Mouse (Mus musculus) forebrain, embryonic 11.5 days (tissue): ENCODE data around the gene Acot13. TPM values are rescaled to one million over a fixed set of nuclear protein-coding genes. Genes with fewer than 3 reads are reported as not detected.

Source experiments
- ATAC-seq: fragments of 200-750 bp; cut with Nextera tagmentation; replicated peaks from 2 replicates; pipeline ENCODE4 v1.8.0; 2017; ENCODE audit warnings: moderate TSS enrichment; ENCODE audit not compliant: low FRiP score
- DNase-seq: peaks from one replicate; pipeline ENCODE4 v3.0.0-alpha.2; 2017; ENCODE audit warnings: low spot score
- H3K27ac ChIP-seq: fragments of 300-500 bp; sonication (generic); 2 replicates; pipeline ENCODE4 v1.5.1; 2014; ENCODE audit warnings: low read depth, low read length
- H3K27me3 ChIP-seq: fragments of 300-500 bp; sonication (generic); 2 replicates; pipeline ENCODE4 v1.6.1; 2014; ENCODE audit warnings: mild to moderate bottlenecking, low read length, mixed read lengths; ENCODE audit not compliant: control insufficient read depth, insufficient read depth
- H3K36me3 ChIP-seq: fragments of 300-500 bp; sonication (generic); 2 replicates; pipeline ENCODE4 v1.6.1; 2014; ENCODE audit warnings: mild to moderate bottlenecking, low read length, moderate library complexity, mixed read lengths; ENCODE audit not compliant: control insufficient read depth, insufficient read depth
- H3K4me1 ChIP-seq: fragments of 300-500 bp; sonication (generic); replicated peaks from 2 replicates; pipeline ENCODE4 v1.6.1; 2014; ENCODE audit warnings: low read length, mixed read lengths; ENCODE audit not compliant: control insufficient read depth, insufficient read depth
- H3K4me2 ChIP-seq: fragments of 300-500 bp; sonication (generic); 2 replicates; pipeline ENCODE4 v1.6.1; 2014; ENCODE audit warnings: low read depth, mild to moderate bottlenecking, low read length, moderate library complexity, mixed read lengths; ENCODE audit not compliant: severe bottlenecking
- H3K4me3 ChIP-seq: fragments of 300-500 bp; sonication (generic); 2 replicates; pipeline ENCODE4 v1.5.1; 2014; ENCODE audit warnings: low read depth, low read length
- H3K9ac ChIP-seq: fragments of 300-500 bp; sonication (generic); 2 replicates; pipeline ENCODE4 v1.6.1; 2014; ENCODE audit warnings: low read length
- H3K9me3 ChIP-seq: fragments of 300-500 bp; sonication (generic); 2 replicates; pipeline ENCODE4 v1.6.1; 2016; ENCODE audit warnings: low read length, mixed read lengths; ENCODE audit not compliant: control insufficient read depth
- WGBS: fragments of 180-500 bp; shearing (Covaris S2); extraction: QIAGEN DNeasy Blood & Tissue Kit; methylation state at CpG from one replicate; pipeline ENCODE4 v1.1.7; 2014; 5-methylcytosine and 5-hydroxymethylcytosine counted together
- polyA plus RNA-seq: library from polyadenylated mRNA; unstranded; fragments of >200 nt; fragmentation: Nextera tagmentation; extraction: Ambion mirVana; gene quantifications from 2 replicates; pipeline ENCODE4 v1.2.1, GENCODE M21; 2014

The Acot13 gene
- polyA plus RNA-seq, 1 experiment from 2014 or later, result 58.8 TPM

DNA sequence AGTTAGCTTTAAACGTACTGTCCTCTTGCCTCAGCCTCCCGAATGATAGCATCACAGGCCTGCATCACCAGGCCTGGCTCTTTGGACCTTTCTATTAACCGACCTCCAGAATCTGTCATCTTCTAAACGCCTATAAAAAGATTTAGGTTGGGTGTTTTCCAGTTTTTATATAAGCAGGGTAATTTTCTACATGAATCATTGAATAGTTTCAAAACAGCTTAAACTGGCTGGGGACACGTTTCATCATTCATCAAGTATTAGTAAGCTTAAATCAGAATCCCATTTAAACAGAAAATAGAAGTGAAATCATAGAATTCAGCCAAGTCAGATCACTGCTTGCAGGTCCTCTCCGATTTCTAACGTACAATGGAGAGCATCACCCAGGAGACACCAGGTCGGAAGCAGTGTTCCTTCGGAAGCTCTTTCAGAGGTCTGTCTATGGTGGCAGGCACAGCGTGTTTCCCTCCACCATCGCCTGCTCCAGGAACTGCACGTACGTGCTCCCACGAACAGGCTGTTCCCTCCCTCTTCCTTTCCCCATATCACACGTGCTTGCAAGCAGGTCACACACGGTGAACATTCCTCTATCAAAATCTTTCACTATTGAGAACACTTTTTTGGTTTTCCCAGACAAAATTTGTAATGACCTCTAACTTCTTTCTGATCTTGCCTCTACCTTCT lies 8.5 kb downstream of the Acot13 start:
- Histone ChIP-seq H3K27ac (no peak overlapping the region), H3K4me2 (no peak overlapping the region), H3K36me3 (no peaks in the 10 kb centered on the region), H3K9me3 (no peaks in the 10 kb centered on the region), H3K4me1 (no peaks in the 10 kb centered on the region), H3K27me3 (no peaks in the 10 kb centered on the region), H3K4me3 (no peak overlapping the region), H3K9ac (no peak overlapping the region)
- no peak for DNase-seq
- WGBS, result 92% methylated on average over 16 of the region's 16 CpGs
- no peak for ATAC-seq

DNA sequence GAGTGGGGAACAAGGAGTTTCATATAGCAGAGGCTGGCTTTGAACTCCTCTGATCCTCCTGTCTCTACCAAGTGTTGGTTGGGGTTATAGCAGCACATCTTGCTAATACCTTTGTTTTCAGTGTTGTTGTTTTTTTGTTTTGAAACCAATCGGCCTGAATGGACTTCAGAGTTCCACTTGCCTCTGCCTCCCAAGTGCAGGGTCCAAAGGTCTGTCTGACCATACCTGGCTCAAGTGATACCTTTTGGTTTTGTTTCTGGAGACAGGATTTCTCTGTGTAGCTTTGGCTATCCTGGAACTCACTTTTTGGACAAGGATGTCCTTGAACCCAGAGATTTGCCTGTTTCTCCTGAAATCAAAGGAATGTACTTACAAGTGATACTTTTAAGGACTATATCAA lies 11.4 kb downstream of the Acot13 start:
- Histone ChIP-seq H3K4me3 (no peak overlapping the region), H3K27ac (no peak overlapping the region), H3K27me3 (no peaks in the 10 kb centered on the region), H3K9me3 (no peaks in the 10 kb centered on the region), H3K36me3 (no peaks in the 10 kb centered on the region), H3K9ac (no peak overlapping the region), H3K4me2 (no peak overlapping the region), H3K4me1 (no peaks in the 10 kb centered on the region)
- 87% methylated on average over 1 of the region's 1 CpGs for WGBS
- DNase-seq (no peak), ATAC-seq (no peak)

DNA sequence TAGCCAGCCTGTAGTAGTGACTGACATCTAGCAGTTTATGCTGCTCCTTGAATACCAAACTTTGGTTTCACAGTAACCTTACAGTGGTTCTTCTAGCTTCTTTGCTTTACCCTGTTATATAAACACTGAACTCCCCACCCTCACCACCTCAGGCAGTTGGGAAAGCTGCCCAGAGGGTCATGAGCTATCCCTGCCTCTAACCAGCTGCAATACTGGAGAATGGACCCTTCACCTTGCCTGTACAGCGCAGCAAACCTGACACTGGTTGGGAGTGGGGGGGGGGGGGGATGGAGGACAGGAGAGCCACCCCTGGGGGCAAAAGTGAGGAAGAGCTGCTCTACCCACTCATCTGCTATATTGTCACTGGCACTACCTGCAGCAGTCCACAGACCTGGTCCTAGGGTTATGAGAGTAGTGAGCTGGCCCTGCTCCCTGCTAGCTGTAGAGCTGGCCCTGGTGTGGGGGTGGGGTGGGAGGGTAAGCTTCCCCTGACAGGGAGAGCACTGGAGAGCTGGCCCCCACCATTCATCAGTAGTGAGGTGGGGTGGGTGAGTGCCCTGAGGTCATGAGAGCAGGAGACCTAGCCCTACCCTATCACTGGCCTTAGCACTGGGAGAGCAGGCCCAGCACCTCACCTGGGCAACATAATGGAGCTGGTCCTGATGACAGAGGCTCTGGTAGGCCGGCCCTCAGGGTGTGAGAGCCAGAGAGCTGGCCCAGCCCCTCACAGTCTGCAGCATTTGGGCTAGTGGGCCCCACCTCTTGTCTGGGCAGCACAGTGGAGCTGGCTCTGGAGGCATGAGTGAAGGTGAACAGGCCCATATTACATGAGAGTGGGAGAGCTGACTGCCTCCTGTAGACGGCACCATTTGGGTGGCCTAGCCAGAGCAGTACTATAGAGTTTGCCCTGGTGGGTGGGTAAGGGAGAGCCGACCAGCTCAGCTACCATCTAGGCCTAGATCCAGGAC lies 14.9 kb downstream of the Acot13 start:
- Histone ChIP-seq H3K9ac (no peak overlapping the region), H3K36me3 (peaks cover 5% of the 10 kb centered on the region; the same call in 1 of the 2 replicates), H3K4me2 (no peak overlapping the region), H3K4me3 (no peak overlapping the region), H3K9me3 (no peaks in the 10 kb centered on the region), H3K27me3 (no peaks in the 10 kb centered on the region), H3K4me1 (no peaks in the 10 kb centered on the region), H3K27ac (no peak overlapping the region)
- peak; percentile 60 for DNase-seq
- peak; percentile 72 for ATAC-seq
- WGBS, result 65% methylated on average over 4 of the region's 4 CpGs

- Histone ChIP-seq H3K4me1 (no peaks in the 10 kb centered on the region), H3K27me3 (no peaks in the 10 kb centered on the region), H3K9ac (no peak overlapping the region), H3K4me2 (no peak overlapping the region), H3K36me3 (peaks cover 11% of the 10 kb centered on the region; the same call in 1 of the 2 replicates), H3K27ac (no peak overlapping the region), H3K9me3 (no peaks in the 10 kb centered on the region), H3K4me3 (no peak overlapping the region)
- 82% methylated on average over 1 of the region's 1 CpGs for WGBS
- ATAC-seq, result no peak
- DNase-seq, result no peak
Observed at GRCm38 (mm10) chr13:24814616-24815015, 16.7 kb downstream of the Acot13 start.

- Histone ChIP-seq H3K4me1 (no peaks in the 10 kb centered on the region), H3K9ac (no peak overlapping the region), H3K9me3 (no peaks in the 10 kb centered on the region), H3K4me2 (no peak overlapping the region), H3K27me3 (no peaks in the 10 kb centered on the region), H3K27ac (no peak overlapping the region), H3K36me3 (peaks cover 15% of the 10 kb centered on the region; the same call in 1 of the 2 replicates), H3K4me3 (no peak overlapping the region)
- WGBS, result 97% methylated on average over 2 of the region's 2 CpGs
- DNase-seq (no peak), ATAC-seq (no peak)
Observed at GRCm38 (mm10) chr13:24812521-24812920, 18.8 kb downstream of the Acot13 start.

GRCm38 (mm10) chr13:24806079-24806478 lies 25.3 kb downstream of the Acot13 start:
- no peak for ATAC-seq

DNA sequence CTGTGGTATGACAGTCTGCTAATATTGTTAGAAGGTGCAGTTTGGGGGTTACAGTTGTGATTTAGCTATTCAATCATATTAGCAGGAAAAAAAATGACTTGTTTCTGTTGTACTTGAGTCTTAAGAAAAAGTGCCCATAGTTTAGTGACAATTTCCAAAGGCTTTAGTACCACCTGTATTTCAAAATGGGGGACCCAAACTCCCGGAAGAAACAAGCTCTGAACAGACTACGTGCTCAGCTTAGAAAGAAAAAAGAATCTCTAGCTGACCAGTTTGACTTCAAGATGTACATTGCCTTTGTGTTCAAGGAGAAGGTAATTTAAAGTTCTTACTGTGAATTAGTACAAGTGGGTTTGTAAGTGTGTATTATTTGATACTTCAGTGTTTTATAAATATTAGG lies 28.1 kb downstream of the Acot13 start:
- Histone ChIP-seq H3K36me3 (peaks cover 5% of the 10 kb centered on the region; the same call in 1 of the 2 replicates), H3K4me2 (peak overlapping the region; percentile 66), H3K4me3 (peak overlapping the region; percentile 87), H3K27ac (no peak overlapping the region), H3K27me3 (no peaks in the 10 kb centered on the region), H3K4me1 (no peaks in the 10 kb centered on the region), H3K9ac (peak overlapping the region; percentile 88; the same call in 1 of the 2 replicates), H3K9me3 (no peaks in the 10 kb centered on the region)
- DNase-seq (no peak), ATAC-seq (no peak)
- WGBS, result 33% methylated on average over 2 of the region's 2 CpGs

More at GRCm38 (mm10) chr13:24806079-24806478, 25.3 kb downstream of the Acot13 start:
- H3K9ac ChIP-seq, result no peak overlapping the region
- no peaks in the 10 kb centered on the region for H3K27me3 ChIP-seq
- no peaks in the 10 kb centered on the region for H3K4me1 ChIP-seq
- no peak for DNase-seq
- H3K36me3 ChIP-seq, result peaks cover 15% of the 10 kb centered on the region; the same call in 1 of the 2 replicates
- H3K9me3 ChIP-seq, result no peaks in the 10 kb centered on the region
- no peak overlapping the region for H3K4me2 ChIP-seq
- no peak overlapping the region for H3K4me3 ChIP-seq
- H3K27ac ChIP-seq, result no peak overlapping the region

DNA sequence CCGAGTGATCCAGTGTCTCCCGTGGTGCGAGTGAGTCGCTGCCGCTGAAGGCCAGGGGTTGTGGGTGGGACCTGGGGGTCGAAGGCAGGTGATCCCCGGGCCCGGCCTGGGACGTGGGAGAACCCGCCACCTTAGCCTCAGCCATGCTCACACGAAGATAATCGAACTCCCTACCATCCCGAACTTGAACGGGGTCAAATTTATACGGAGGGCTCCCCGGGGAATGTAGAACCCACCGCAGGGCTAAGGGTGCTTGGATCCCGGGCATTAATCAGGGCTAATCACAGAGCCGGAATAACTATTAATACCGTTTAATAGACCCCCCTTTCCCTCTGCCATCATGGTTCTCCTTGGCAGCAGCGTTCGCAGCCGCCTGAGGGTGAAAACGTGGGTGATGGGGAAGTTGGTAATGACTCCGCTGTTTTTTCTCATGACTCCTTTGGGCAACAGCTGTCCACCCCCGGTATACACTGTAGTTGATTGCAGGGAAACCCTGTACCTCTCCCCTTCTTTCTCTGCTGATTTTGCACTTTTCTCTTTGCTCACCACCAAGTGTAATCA lies 29.1 kb downstream of the Acot13 start:
- H3K4me2 ChIP-seq, result peak overlapping the region; percentile 66
- H3K4me1 ChIP-seq, result no peaks in the 10 kb centered on the region
- WGBS, result under 1% methylated on average over 26 of the region's 26 CpGs
- no peaks in the 10 kb centered on the region for H3K27me3 ChIP-seq
- H3K36me3 ChIP-seq, result peaks cover 1% of the 10 kb centered on the region; the same call in 1 of the 2 replicates
- H3K4me3 ChIP-seq, result peak overlapping the region; percentile 87
- H3K9me3 ChIP-seq, result no peaks in the 10 kb centered on the region
- ATAC-seq (no peak), DNase-seq (peak; percentile 66)
- peak overlapping the region; percentile 99; the same call in 1 of the 2 replicates for H3K27ac ChIP-seq
- H3K9ac ChIP-seq, result peak overlapping the region; percentile 88
